Mouse (Mus musculus): ENCODE results near the gene Mogs. TPM values are rescaled to one million over a fixed set of nuclear protein-coding genes. Genes with fewer than 3 reads are reported as not detected.

The Mogs gene
- polyA plus RNA-seq, 1 experiment from 2014 or later, result 21.6 TPM

DNA sequence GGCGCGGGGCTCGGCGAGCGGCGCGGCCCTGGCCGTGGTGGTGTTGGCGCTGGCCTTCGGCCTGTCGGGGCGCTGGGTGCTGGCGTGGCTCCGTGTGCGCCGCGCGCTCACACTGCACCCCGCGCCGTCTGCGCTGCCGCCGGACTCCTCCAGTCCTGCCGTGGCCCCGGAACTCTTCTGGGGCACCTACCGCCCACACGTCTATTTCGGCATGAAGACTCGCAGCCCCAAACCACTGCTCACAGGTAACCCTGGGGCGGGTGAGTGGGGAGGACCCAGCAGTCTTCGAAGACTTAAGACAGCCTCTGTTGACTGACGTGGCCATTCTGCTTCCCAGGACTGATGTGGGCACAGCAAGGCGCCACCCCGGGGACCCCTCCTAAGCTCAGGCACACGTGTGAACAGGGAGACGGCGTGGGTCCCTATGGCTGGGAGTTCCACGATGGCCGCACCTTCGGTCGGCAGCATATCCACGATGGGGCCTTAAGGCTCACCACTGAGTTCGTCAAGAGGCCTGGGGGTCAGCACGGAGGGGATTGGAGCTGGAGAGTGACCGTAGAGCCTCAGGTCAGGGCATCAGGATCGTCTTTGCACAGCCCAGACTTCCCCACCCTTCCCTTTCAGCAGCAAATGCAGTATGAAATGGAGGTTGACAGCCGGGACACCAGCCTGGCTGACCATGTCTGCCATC lies 531 bp downstream of the Mogs start:
- ATAC-seq (peak; percentile 6; the same call in 1 of the 2 replicates), DNase-seq (ENCODE audit: low spot score) (no peak)
- H3K9ac ChIP-seq (replicated peaks; ENCODE audit: low read depth), result peak overlapping the region; percentile 55
- H3K27me3 ChIP-seq (replicated peaks; ENCODE audit: insufficient read depth, low read length), result no peaks in the 10 kb centered on the region
- no peaks in the 10 kb centered on the region for H3K36me3 ChIP-seq (ENCODE audit: insufficient read depth, low read length)
- under 1% methylated on average over 41 of the region's 48 CpGs for WGBS
- peak overlapping the region; percentile 88 for H3K27ac ChIP-seq (ENCODE audit: low read length)
- peak overlapping the region; percentile 93 for H3K4me2 ChIP-seq (replicated peaks; ENCODE audit: low read depth, low read length)
- TF ChIP-seq CTCF (IDR thresholded peaks at IDR 0.05), result no peak
- TF ChIP-seq EP300 (IDR thresholded peaks at IDR 0.05), result no peak
- H3K4me3 ChIP-seq (ENCODE audit: low read depth, low read length), result peak overlapping the region; percentile 67
- peaks cover 10% of the 10 kb centered on the region for H3K4me1 ChIP-seq (ENCODE audit: insufficient read depth, low read depth, low read length)
- H3K9me3 ChIP-seq (ENCODE audit: low read length), result no peaks in the 10 kb centered on the region

DNA sequence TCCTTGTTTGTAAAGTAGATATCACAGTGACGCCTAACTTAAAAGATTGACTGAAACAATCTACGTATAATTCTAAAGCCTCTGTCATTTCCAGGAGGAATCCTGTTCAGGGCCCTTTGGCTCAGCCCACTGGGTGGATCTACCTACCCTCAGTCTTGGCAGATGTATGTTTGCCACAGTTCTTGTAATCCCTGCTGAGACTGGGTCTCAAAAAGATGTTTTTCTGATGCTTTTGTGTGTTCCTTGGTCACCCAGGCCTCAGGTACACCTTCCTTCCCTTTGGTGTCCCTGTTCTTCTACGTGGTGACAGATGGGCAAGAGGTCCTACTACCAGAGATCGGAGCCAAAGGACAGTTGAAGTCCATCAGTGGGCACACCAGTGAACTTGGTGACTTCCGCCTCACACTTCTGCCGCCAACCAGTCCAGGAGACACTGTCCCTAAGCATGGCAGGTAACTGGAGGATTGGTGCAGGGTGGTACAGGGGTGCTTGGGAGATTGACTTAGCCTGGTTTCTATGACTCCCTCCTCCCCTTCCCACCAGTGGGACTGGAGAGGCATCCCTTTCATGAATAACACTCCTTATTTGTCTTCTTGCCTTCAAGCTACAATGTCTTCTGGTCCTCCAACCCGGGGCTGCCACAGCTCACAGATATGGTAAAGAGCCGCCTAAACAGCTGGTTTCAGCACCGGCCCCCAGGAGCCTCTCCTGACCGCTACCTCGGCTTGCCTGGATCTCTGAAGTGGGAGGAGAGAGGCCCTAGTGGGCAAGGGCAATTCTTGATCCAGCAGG lies 1.3 kb downstream of the Mogs start:
- Histone ChIP-seq H3K4me1 (ENCODE audit: insufficient read depth, low read depth, low read length) (peaks cover 11% of the 10 kb centered on the region), H3K27me3 (replicated peaks; ENCODE audit: insufficient read depth, low read length) (no peaks in the 10 kb centered on the region), H3K27ac (ENCODE audit: low read length) (no peak overlapping the region), H3K4me2 (replicated peaks; ENCODE audit: low read depth, low read length) (peak overlapping the region; percentile 93), H3K9ac (replicated peaks; ENCODE audit: low read depth) (peak overlapping the region; percentile 55; the same call in 1 of the 2 replicates), H3K36me3 (ENCODE audit: insufficient read depth, low read length) (no peaks in the 10 kb centered on the region), H3K9me3 (ENCODE audit: low read length) (no peaks in the 10 kb centered on the region), H3K4me3 (ENCODE audit: low read depth, low read length) (peak overlapping the region; percentile 67)
- no peak for DNase-seq (ENCODE audit: low spot score)
- no peak for ATAC-seq
- TF ChIP-seq EP300 (IDR thresholded peaks at IDR 0.05) (no peak), CTCF (IDR thresholded peaks at IDR 0.05) (no peak)
- WGBS, result 65% methylated on average over 11 of the region's 11 CpGs

DNA sequence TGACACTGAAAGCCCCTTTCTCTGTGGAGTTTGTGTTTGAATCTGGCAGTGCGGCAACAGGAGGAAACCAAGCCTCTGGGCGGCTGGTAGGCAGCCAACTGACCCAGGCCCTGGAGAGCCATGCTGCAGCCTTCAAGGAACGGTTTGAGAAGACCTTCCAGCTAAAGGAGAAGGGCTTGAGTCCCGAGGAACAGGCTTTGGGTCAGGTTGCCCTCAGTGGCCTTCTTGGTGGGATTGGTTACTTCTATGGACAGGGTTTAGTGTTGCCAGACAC lies 1.8 kb downstream of the Mogs start:
- peaks cover 14% of the 10 kb centered on the region for H3K4me1 ChIP-seq (ENCODE audit: insufficient read depth, low read depth, low read length)
- H3K4me3 ChIP-seq (ENCODE audit: low read depth, low read length), result no peak overlapping the region
- 82% methylated on average over 4 of the region's 4 CpGs for WGBS
- H3K27ac ChIP-seq (ENCODE audit: low read length), result no peak overlapping the region
- ATAC-seq (no peak), DNase-seq (ENCODE audit: low spot score) (no peak)
- H3K9ac ChIP-seq (replicated peaks; ENCODE audit: low read depth), result no peak overlapping the region
- H3K27me3 ChIP-seq (replicated peaks; ENCODE audit: insufficient read depth, low read length), result no peaks in the 10 kb centered on the region
- no peak overlapping the region for H3K4me2 ChIP-seq (replicated peaks; ENCODE audit: low read depth, low read length)
- TF ChIP-seq CTCF (IDR thresholded peaks at IDR 0.05), result no peak
- no peak for TF ChIP-seq EP300 (IDR thresholded peaks at IDR 0.05)
- H3K36me3 ChIP-seq (ENCODE audit: insufficient read depth, low read length), result no peaks in the 10 kb centered on the region
- H3K9me3 ChIP-seq (ENCODE audit: low read length), result no peaks in the 10 kb centered on the region

DNA sequence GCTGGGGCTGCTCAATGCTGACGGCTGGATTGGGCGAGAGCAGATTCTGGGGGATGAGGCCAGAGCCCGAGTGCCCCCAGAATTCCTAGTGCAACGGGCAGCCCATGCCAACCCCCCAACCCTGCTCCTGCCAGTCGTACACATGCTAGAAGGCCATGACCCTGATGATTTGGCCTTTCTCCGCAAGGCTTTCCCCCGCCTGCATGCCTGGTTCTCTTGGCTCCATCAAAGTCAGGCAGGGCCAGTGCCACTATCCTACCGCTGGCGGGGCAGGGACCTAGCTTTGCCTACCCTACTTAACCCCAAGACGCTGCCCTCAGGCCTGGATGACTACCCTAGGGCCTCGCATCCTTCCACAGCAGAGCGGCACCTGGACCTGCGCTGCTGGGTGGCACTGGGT lies 2.3 kb downstream of the Mogs start:
- TF ChIP-seq EP300 (IDR thresholded peaks at IDR 0.05) (no peak), CTCF (IDR thresholded peaks at IDR 0.05) (no peak)
- Histone ChIP-seq H3K9ac (replicated peaks; ENCODE audit: low read depth) (no peak overlapping the region), H3K27me3 (replicated peaks; ENCODE audit: insufficient read depth, low read length) (no peaks in the 10 kb centered on the region), H3K4me2 (replicated peaks; ENCODE audit: low read depth, low read length) (no peak overlapping the region), H3K9me3 (ENCODE audit: low read length) (no peaks in the 10 kb centered on the region), H3K36me3 (ENCODE audit: insufficient read depth, low read length) (no peaks in the 10 kb centered on the region), H3K4me1 (ENCODE audit: insufficient read depth, low read depth, low read length) (peaks cover 15% of the 10 kb centered on the region), H3K27ac (ENCODE audit: low read length) (no peak overlapping the region), H3K4me3 (ENCODE audit: low read depth, low read length) (no peak overlapping the region)
- DNase-seq (ENCODE audit: low spot score), result no peak
- ATAC-seq, result no peak
- WGBS, result 91% methylated on average over 13 of the region's 13 CpGs

DNA sequence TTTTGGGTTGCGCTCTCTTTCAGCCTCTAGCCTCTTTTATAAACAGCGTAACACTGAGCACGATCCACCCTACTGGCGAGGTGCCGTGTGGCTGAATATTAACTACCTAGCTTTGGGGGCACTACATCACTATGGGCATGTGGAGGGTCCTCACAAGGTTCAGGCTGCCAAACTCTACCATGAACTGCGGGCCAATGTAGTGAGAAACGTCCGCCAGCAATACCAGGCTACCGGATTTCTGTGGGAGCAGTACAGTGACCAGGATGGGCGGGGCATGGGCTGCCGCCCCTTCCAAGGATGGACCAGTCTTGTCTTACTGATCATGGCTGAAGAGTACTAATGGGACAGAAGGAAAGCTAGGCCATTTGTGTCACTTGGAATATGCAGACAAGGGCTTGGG lies 3.1 kb downstream of the Mogs start:
- Histone ChIP-seq H3K4me3 (ENCODE audit: low read depth, low read length) (no peak overlapping the region), H3K27ac (ENCODE audit: low read length) (no peak overlapping the region), H3K9me3 (ENCODE audit: low read length) (no peaks in the 10 kb centered on the region), H3K36me3 (ENCODE audit: insufficient read depth, low read length) (no peaks in the 10 kb centered on the region), H3K27me3 (replicated peaks; ENCODE audit: insufficient read depth, low read length) (no peaks in the 10 kb centered on the region), H3K9ac (replicated peaks; ENCODE audit: low read depth) (no peak overlapping the region), H3K4me2 (replicated peaks; ENCODE audit: low read depth, low read length) (no peak overlapping the region), H3K4me1 (ENCODE audit: insufficient read depth, low read depth, low read length) (peaks cover 15% of the 10 kb centered on the region)
- TF ChIP-seq EP300 (IDR thresholded peaks at IDR 0.05) (no peak), CTCF (IDR thresholded peaks at IDR 0.05) (no peak)
- DNase-seq (ENCODE audit: low spot score), result no peak
- WGBS, result 80% methylated on average over 11 of the region's 11 CpGs
- no peak for ATAC-seq

DNA sequence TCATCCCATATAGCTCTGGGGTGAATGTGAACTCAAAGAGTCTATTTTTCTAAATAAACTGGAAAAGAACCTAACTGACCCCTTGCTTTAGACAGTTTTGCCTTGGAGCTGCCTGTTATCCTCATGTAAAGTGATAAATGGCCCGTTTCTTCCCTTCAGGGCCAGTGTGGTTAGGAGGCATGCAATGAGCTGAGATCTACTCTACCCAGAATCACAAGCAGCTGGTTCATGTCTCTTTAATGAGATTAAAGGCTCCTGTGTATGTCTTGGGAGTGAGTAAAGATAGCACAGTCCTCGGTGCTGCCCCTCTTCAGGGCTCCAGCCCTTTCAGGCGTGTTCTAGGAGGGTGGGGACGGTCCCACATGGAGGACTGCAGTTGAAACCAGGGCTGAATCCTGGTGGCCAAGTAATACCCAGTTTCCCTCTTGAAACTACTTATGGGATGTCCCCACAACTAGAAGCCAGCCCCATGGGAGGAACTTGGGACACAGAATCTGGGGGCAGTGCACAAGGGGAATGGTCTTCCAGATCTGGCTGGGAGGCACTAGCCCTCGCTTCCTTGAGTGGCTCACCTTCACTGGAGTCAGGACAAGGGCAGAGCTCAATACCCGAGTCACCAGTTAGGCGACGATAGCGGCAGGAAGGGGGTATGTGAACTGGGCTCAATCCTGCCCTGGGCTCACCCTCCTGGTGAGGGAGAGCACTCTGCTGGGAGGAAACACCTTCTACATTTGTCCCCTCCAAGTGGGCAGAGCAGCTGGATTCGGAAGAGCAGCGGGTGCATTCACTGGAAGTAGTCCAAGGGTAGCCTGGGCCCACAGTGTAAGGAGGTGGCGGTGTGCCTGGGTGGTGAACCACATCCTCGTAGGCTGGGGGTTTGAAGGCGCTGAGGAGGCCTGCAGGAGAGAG lies 3.8 kb downstream of the Mogs start:
- Histone ChIP-seq H3K9ac (replicated peaks; ENCODE audit: low read depth) (no peak overlapping the region), H3K4me1 (ENCODE audit: insufficient read depth, low read depth, low read length) (peaks cover 16% of the 10 kb centered on the region), H3K36me3 (ENCODE audit: insufficient read depth, low read length) (no peaks in the 10 kb centered on the region), H3K9me3 (ENCODE audit: low read length) (no peaks in the 10 kb centered on the region), H3K4me2 (replicated peaks; ENCODE audit: low read depth, low read length) (no peak overlapping the region), H3K27ac (ENCODE audit: low read length) (no peak overlapping the region), H3K4me3 (ENCODE audit: low read depth, low read length) (no peak overlapping the region), H3K27me3 (replicated peaks; ENCODE audit: insufficient read depth, low read length) (no peaks in the 10 kb centered on the region)
- TF ChIP-seq EP300 (IDR thresholded peaks at IDR 0.05) (no peak), CTCF (IDR thresholded peaks at IDR 0.05) (no peak)
- ATAC-seq, result no peak
- DNase-seq (ENCODE audit: low spot score), result no peak
- 72% methylated on average over 14 of the region's 14 CpGs for WGBS
